Mouse (Mus musculus): Measurements from ENCODE around the gene Entpd5. TPM values are rescaled to one million over a fixed set of nuclear protein-coding genes. Genes with fewer than 3 reads are reported as not detected.

The Entpd5 gene
- polyA plus RNA-seq, 1 experiment: 12.7 TPM

GRCm38 (mm10) chr12:84336963-84337625 lies 71.7 kb downstream of the Entpd5 start:
- no peaks in the 10 kb centered on the region for H3K27me3 ChIP-seq (ENCODE audit: control insufficient read depth, insufficient read depth, low read length)
- H3K27ac ChIP-seq (ENCODE audit: control insufficient read depth, insufficient read depth, low read depth, low read length): no peak overlapping the region
- no peak overlapping the region for H3K4me3 ChIP-seq (ENCODE audit: control insufficient read depth, low read depth, low read length)
- TF ChIP-seq CTCF (IDR thresholded peaks at IDR 0.05; ENCODE audit: control insufficient read depth, insufficient read depth, insufficient replicate concordance, low read depth, low read length) (no peak), POLR2A (IDR thresholded peaks at IDR 0.05; ENCODE audit: control insufficient read depth, low read depth, low read length) (no peak)
- peaks cover 5% of the 10 kb centered on the region for H3K36me3 ChIP-seq (ENCODE audit: control insufficient read depth, insufficient read depth, low read length)
- no peaks in the 10 kb centered on the region for H3K4me1 ChIP-seq (ENCODE audit: control insufficient read depth, insufficient read depth, low read length)

- H3K4me1 ChIP-seq (ENCODE audit: control insufficient read depth, insufficient read depth, low read length): no peaks in the 10 kb centered on the region
- H3K4me3 ChIP-seq (ENCODE audit: control insufficient read depth, low read depth, low read length): no peak overlapping the region
- no peak overlapping the region for H3K27ac ChIP-seq (ENCODE audit: control insufficient read depth, insufficient read depth, low read depth, low read length)
- TF ChIP-seq CTCF (IDR thresholded peaks at IDR 0.05; ENCODE audit: control insufficient read depth, insufficient read depth, insufficient replicate concordance, low read depth, low read length) (no peak), POLR2A (IDR thresholded peaks at IDR 0.05; ENCODE audit: control insufficient read depth, low read depth, low read length) (no peak)
- H3K36me3 ChIP-seq (ENCODE audit: control insufficient read depth, insufficient read depth, low read length): peaks cover 3% of the 10 kb centered on the region
- H3K27me3 ChIP-seq (ENCODE audit: control insufficient read depth, insufficient read depth, low read length): no peaks in the 10 kb centered on the region
Observed at GRCm38 (mm10) chr12:84327111-84327512, 81.7 kb downstream of the Entpd5 start.

Other genes starting within 250 kb of the Entpd5 start
- gene Elmsan1, start 190.1 kb downstream of the Entpd5 start, polyA plus RNA-seq (2012; rRNA removed): 0.77 and 0.99 TPM in 2 replicates
- gene Ptgr2, start 123.8 kb downstream of the Entpd5 start, polyA plus RNA-seq (2012; rRNA removed): 8.6 and 11.9 TPM in 2 replicates
- 12.8 and 15.6 TPM in 2 replicates for gene Zfp410, start 92.2 kb downstream of the Entpd5 start, polyA plus RNA-seq (2012; rRNA removed)
- gene Coq6, start 47.4 kb downstream of the Entpd5 start, polyA plus RNA-seq (2012; rRNA removed): 41.7 and 41.8 TPM in 2 replicates
- 9.4 TPM in 2 replicates for gene Fam161b, start 47.2 kb downstream of the Entpd5 start, polyA plus RNA-seq (2012; rRNA removed)
- 26.9 and 33.0 TPM in 2 replicates for gene Bbof1, start within 50 bp of the Entpd5 start, polyA plus RNA-seq (2012; rRNA removed)
- gene Rnf113a2, start 8.2 kb upstream of the Entpd5 start, polyA plus RNA-seq (2012; rRNA removed): 17.8 and 18.3 TPM in 2 replicates
- gene Aldh6a1, start 42.0 kb upstream of the Entpd5 start, polyA plus RNA-seq (2012; rRNA removed): 11.2 and 13.7 TPM in 2 replicates
- 17.1 and 26.5 TPM in 2 replicates for gene Lin52, start 42.4 kb upstream of the Entpd5 start, polyA plus RNA-seq (2012; rRNA removed)
- 0.02 TPM in 1 of 2 replicates, not detected in the other for gene Vsx2, start 160.7 kb upstream of the Entpd5 start, polyA plus RNA-seq (2012; rRNA removed)
- gene Abcd4, start 208.4 kb upstream of the Entpd5 start, polyA plus RNA-seq (2012; rRNA removed): 1.8 TPM in 2 replicates
- 0.07 and 0.16 TPM in 2 replicates for gene Vrtn, start 232.0 kb upstream of the Entpd5 start, polyA plus RNA-seq (2012; rRNA removed)

Measured in testis, adult 2 months (tissue).